Mouse (Mus musculus): ENCODE data around the gene Gba. TPM values are rescaled to one million over a fixed set of nuclear protein-coding genes. Genes with fewer than 3 reads are reported as not detected.

Gene Gba
- polyA plus RNA-seq, 1 experiment = 52.5 TPM

DNA sequence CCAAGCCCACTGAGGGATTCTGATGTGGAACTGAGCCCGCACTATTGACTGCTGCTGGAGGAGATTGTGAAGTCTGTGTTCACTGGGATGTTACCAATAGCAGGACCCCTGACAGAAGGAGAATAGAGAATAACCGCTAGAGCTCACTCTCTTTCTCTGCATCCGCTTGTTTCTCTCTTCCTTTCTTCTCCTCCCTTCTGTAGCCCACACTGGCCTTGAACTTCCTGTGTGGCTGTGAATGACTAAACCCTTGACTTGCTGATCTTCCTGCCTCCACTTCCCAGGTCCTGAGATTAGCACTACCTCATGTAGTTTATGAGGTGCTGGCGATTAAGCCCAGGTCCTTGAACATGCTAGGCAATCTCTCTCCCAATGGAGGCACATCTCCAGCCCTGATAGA lies 44.7 kb downstream of the Gba start:
- Histone ChIP-seq H3K27me3 (ENCODE audit: control insufficient read depth, insufficient read depth, insufficient read length) (no peaks in the 10 kb centered on the region), H3K36me3 (ENCODE audit: control insufficient read depth, insufficient read depth) (peaks cover 16% of the 10 kb centered on the region), H3K79me2 (ENCODE audit: control insufficient read depth, insufficient read depth) (peaks cover 23% of the 10 kb centered on the region), H3K4me3 (peak overlapping the region; percentile 90), H3ac (ENCODE audit: control insufficient read depth, insufficient read length) (peak overlapping the region; percentile 44), H3K4me2 (ENCODE audit: low read depth) (peak overlapping the region; percentile 82)
- TF ChIP-seq MYOD1 (IDR thresholded peaks at IDR 0.05; ENCODE audit: control insufficient read depth in 1 of 3, insufficient read length in 2 of 3, low read depth in 2 of 3) (no peak), CEBPB (IDR thresholded peaks at IDR 0.05; ENCODE audit: insufficient read depth, poor library complexity, severe bottlenecking) (no peak), MAX (IDR thresholded peaks at IDR 0.05; ENCODE audit: low read depth) (no peak), E2F4 (IDR thresholded peaks at IDR 0.05; ENCODE audit: insufficient read depth) (no peak), POLR2AphosphoS2 (IDR thresholded peaks at IDR 0.05; ENCODE audit: insufficient read length, low read depth) (no peak), POLR2A (IDR thresholded peaks at IDR 0.05; ENCODE audit: insufficient read length, low read depth) (peak; percentile 15), SRF (IDR thresholded peaks at IDR 0.05; ENCODE audit: control insufficient read depth, insufficient read length, low read depth) (no peak), TCF12 (IDR thresholded peaks at IDR 0.05; ENCODE audit: insufficient read depth, poor library complexity, severe bottlenecking) (no peak), TCF3 (IDR thresholded peaks at IDR 0.05; ENCODE audit: insufficient read length, low read depth) (no peak)

DNA sequence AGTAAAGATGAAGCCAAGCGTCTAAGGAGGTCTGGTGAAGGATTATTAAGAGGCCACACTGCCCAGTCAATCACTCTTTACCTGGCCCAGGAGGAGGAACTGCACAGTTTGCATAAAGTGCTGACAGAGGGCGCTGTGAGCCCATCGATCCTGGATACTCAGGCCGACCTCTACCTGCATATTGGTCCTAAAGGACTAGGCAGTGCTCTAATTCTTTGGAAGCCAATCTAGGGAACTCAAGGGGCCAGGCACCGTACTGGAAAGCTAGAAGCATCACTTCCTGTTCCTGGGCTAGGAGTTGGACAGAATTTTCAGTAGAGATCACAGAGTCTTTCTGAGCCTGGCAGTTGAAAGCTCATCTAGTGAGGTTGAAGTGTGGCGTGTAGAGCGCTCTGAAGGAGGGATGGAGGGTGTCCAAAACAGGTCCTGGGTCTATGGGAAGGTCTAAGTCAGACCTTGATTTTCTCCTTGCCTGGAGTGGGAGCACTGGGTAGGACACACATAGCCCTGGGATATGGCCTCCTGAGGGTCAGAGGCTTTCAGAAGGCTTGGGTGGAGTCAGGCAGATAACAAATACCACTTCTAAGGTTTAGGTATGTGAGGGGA lies 47.8 kb downstream of the Gba start:
- Histone ChIP-seq H3K4me3 (no peak overlapping the region), H3K4me2 (ENCODE audit: low read depth) (peak overlapping the region; percentile 68), H3K36me3 (ENCODE audit: control insufficient read depth, insufficient read depth) (peaks cover 16% of the 10 kb centered on the region), H3K27me3 (ENCODE audit: control insufficient read depth, insufficient read depth, insufficient read length) (no peaks in the 10 kb centered on the region), H3ac (ENCODE audit: control insufficient read depth, insufficient read length) (no peak overlapping the region), H3K79me2 (ENCODE audit: control insufficient read depth, insufficient read depth) (peaks cover 23% of the 10 kb centered on the region)
- TF ChIP-seq CEBPB (IDR thresholded peaks at IDR 0.05; ENCODE audit: insufficient read depth, poor library complexity, severe bottlenecking) = no peak
- TF ChIP-seq TCF3 (IDR thresholded peaks at IDR 0.05; ENCODE audit: insufficient read length, low read depth) = no peak
- no peak for TF ChIP-seq REST (IDR thresholded peaks at IDR 0.05; ENCODE audit: insufficient read depth, insufficient read length)
- no peak for TF ChIP-seq SRF (IDR thresholded peaks at IDR 0.05; ENCODE audit: control insufficient read depth, insufficient read length, low read depth)
- no peak for TF ChIP-seq E2F4 (IDR thresholded peaks at IDR 0.05; ENCODE audit: insufficient read depth)
- TF ChIP-seq POLR2AphosphoS2 (IDR thresholded peaks at IDR 0.05; ENCODE audit: insufficient read length, low read depth) = peak; percentile 87
- TF ChIP-seq USF1 (IDR thresholded peaks at IDR 0.05; ENCODE audit: low read depth) = no peak
- no peak for TF ChIP-seq MYOG (IDR thresholded peaks at IDR 0.05; ENCODE audit: control insufficient read depth in 1 of 3, insufficient read depth in 1 of 3, insufficient read length in 2 of 3, low read depth in 2 of 3)
- TF ChIP-seq TCF12 (IDR thresholded peaks at IDR 0.05; ENCODE audit: insufficient read depth, poor library complexity, severe bottlenecking) = no peak
- no peak for TF ChIP-seq MYOD1 (IDR thresholded peaks at IDR 0.05; ENCODE audit: control insufficient read depth in 1 of 3, insufficient read length in 2 of 3, low read depth in 2 of 3)
- peak; percentile 52 for TF ChIP-seq POLR2A (IDR thresholded peaks at IDR 0.05; ENCODE audit: insufficient read length, low read depth)

DNA sequence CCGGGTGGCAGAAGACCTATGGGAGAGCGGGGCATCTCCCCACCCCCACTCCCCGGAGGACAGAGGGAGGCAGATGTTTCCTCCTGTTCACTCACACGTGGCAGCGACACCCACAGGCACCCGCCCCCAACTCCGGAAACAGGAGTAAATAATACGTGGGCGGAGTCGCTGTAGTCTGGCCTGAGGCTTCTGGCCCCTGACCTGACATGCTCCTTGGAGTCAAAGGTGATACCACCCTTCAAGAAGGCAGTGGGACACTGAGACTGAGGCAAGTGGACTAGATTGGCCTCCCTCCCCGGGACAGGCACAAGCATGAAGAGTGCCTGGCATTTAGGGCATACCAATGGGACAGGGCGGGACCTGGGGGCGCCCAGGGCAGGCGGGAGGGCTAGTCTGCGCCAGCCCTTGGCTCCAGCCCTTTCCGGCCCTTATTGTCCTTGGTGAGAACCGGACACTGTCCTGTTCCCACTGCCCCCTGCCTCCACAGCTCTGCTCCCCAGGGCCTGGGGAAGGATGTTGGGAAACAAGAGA lies 48.7 kb downstream of the Gba start:
- peaks cover 16% of the 10 kb centered on the region for H3K36me3 ChIP-seq (ENCODE audit: control insufficient read depth, insufficient read depth)
- TF ChIP-seq CEBPB (IDR thresholded peaks at IDR 0.05; ENCODE audit: insufficient read depth, poor library complexity, severe bottlenecking) (no peak), TCF3 (IDR thresholded peaks at IDR 0.05; ENCODE audit: insufficient read length, low read depth) (no peak), POLR2A (IDR thresholded peaks at IDR 0.05; ENCODE audit: insufficient read length, low read depth) (no peak), USF1 (IDR thresholded peaks at IDR 0.05; ENCODE audit: low read depth) (no peak), SRF (IDR thresholded peaks at IDR 0.05; ENCODE audit: control insufficient read depth, insufficient read length, low read depth) (no peak), E2F4 (IDR thresholded peaks at IDR 0.05; ENCODE audit: insufficient read depth) (no peak), MYOG (IDR thresholded peaks at IDR 0.05; ENCODE audit: control insufficient read depth in 1 of 3, insufficient read depth in 1 of 3, insufficient read length in 2 of 3, low read depth in 2 of 3) (no peak), REST (IDR thresholded peaks at IDR 0.05; ENCODE audit: insufficient read depth, insufficient read length) (no peak), MYOD1 (IDR thresholded peaks at IDR 0.05; ENCODE audit: control insufficient read depth in 1 of 3, insufficient read length in 2 of 3, low read depth in 2 of 3) (peak in 1 of 3 experiments; percentile 44), TCF12 (IDR thresholded peaks at IDR 0.05; ENCODE audit: insufficient read depth, poor library complexity, severe bottlenecking) (no peak), POLR2AphosphoS2 (IDR thresholded peaks at IDR 0.05; ENCODE audit: insufficient read length, low read depth) (peak; percentile 47), MAX (IDR thresholded peaks at IDR 0.05; ENCODE audit: low read depth) (no peak)
- H3K4me3 ChIP-seq = no peak overlapping the region
- H3K79me2 ChIP-seq (ENCODE audit: control insufficient read depth, insufficient read depth) = peaks cover 23% of the 10 kb centered on the region
- H3K27me3 ChIP-seq (ENCODE audit: control insufficient read depth, insufficient read depth, insufficient read length) = no peaks in the 10 kb centered on the region
- peak overlapping the region; percentile 68 for H3K4me2 ChIP-seq (ENCODE audit: low read depth)
- H3ac ChIP-seq (ENCODE audit: control insufficient read depth, insufficient read length) = no peak overlapping the region

DNA sequence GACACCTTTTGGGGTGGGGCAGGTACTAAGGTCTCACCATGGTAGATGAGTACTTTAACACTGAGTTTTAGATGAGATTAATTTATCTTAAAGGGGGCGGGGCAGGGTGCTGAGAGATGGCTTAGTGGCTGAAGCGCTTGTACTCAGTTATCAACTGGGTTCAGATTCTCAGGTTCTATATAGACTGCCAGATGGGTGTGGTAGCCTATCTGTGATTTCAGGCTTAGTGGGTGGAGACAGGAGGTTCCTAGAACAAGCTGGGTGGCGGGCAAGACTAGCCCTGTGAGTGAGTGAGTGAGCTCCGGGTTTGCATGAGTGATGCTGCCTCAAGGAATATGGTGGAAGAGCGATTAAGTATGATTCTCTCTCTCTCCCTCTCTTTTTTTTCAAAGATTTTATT lies 52.3 kb downstream of the Gba start:
- Histone ChIP-seq H3ac (ENCODE audit: control insufficient read depth, insufficient read length) (no peak overlapping the region), H3K27me3 (ENCODE audit: control insufficient read depth, insufficient read depth, insufficient read length) (no peaks in the 10 kb centered on the region), H3K36me3 (ENCODE audit: control insufficient read depth, insufficient read depth) (no peaks in the 10 kb centered on the region), H3K4me3 (no peak overlapping the region), H3K79me2 (ENCODE audit: control insufficient read depth, insufficient read depth) (no peaks in the 10 kb centered on the region), H3K4me2 (ENCODE audit: low read depth) (no peak overlapping the region)
- TF ChIP-seq MAX (IDR thresholded peaks at IDR 0.05; ENCODE audit: low read depth) (no peak), SRF (IDR thresholded peaks at IDR 0.05; ENCODE audit: control insufficient read depth, insufficient read length, low read depth) (no peak)

DNA sequence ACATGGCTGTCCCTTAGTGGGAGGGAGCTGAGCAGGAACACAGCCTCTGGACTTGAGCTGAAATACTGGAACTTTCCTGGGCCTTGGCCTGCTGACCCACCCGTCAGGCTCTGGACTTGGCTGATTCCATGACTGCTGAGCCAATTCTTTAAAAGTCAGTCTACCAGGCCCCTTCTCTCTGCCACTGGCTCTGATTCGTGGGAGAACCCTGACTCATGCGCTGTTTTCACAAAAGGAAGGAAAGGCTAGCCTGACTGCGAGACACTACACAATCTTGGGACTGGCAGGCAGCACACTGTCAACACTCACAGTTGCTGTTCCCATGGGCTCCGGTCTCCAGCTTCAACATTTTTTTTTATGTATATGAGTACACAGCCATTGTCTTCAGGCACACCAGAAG lies 53.4 kb downstream of the Gba start:
- no peak overlapping the region for H3ac ChIP-seq (ENCODE audit: control insufficient read depth, insufficient read length)
- no peaks in the 10 kb centered on the region for H3K27me3 ChIP-seq (ENCODE audit: control insufficient read depth, insufficient read depth, insufficient read length)
- no peak overlapping the region for H3K4me2 ChIP-seq (ENCODE audit: low read depth)
- H3K4me3 ChIP-seq = no peak overlapping the region
- TF ChIP-seq POLR2AphosphoS2 (IDR thresholded peaks at IDR 0.05; ENCODE audit: insufficient read length, low read depth) (no peak), TCF12 (IDR thresholded peaks at IDR 0.05; ENCODE audit: insufficient read depth, poor library complexity, severe bottlenecking) (no peak), USF1 (IDR thresholded peaks at IDR 0.05; ENCODE audit: low read depth) (no peak), E2F4 (IDR thresholded peaks at IDR 0.05; ENCODE audit: insufficient read depth) (no peak), MYOG (IDR thresholded peaks at IDR 0.05; ENCODE audit: control insufficient read depth in 1 of 3, insufficient read depth in 1 of 3, insufficient read length in 2 of 3, low read depth in 2 of 3) (no peak), SRF (IDR thresholded peaks at IDR 0.05; ENCODE audit: control insufficient read depth, insufficient read length, low read depth) (no peak), TCF3 (IDR thresholded peaks at IDR 0.05; ENCODE audit: insufficient read length, low read depth) (no peak), MYOD1 (IDR thresholded peaks at IDR 0.05; ENCODE audit: control insufficient read depth in 1 of 3, insufficient read length in 2 of 3, low read depth in 2 of 3) (no peak), CEBPB (IDR thresholded peaks at IDR 0.05; ENCODE audit: insufficient read depth, poor library complexity, severe bottlenecking) (no peak), POLR2A (IDR thresholded peaks at IDR 0.05; ENCODE audit: insufficient read length, low read depth) (no peak)
- H3K79me2 ChIP-seq (ENCODE audit: control insufficient read depth, insufficient read depth) = no peaks in the 10 kb centered on the region
- H3K36me3 ChIP-seq (ENCODE audit: control insufficient read depth, insufficient read depth) = no peaks in the 10 kb centered on the region

All from myocyte (in vitro differentiated cells).